Mouse (Mus musculus): ENCODE measurements around the gene Rhbdd3. TPM values are rescaled to one million over a fixed set of nuclear protein-coding genes. Genes with fewer than 3 reads are reported as not detected.

Gene Rhbdd3
- polyA plus RNA-seq (2014; fragmentation: Illumina TruSeq; extraction: RNeasy Lipid Tissue Mini Kit (QIAGEN cat#74804); ENCODE audit: low replicate concordance) = 0.26 TPM

DNA sequence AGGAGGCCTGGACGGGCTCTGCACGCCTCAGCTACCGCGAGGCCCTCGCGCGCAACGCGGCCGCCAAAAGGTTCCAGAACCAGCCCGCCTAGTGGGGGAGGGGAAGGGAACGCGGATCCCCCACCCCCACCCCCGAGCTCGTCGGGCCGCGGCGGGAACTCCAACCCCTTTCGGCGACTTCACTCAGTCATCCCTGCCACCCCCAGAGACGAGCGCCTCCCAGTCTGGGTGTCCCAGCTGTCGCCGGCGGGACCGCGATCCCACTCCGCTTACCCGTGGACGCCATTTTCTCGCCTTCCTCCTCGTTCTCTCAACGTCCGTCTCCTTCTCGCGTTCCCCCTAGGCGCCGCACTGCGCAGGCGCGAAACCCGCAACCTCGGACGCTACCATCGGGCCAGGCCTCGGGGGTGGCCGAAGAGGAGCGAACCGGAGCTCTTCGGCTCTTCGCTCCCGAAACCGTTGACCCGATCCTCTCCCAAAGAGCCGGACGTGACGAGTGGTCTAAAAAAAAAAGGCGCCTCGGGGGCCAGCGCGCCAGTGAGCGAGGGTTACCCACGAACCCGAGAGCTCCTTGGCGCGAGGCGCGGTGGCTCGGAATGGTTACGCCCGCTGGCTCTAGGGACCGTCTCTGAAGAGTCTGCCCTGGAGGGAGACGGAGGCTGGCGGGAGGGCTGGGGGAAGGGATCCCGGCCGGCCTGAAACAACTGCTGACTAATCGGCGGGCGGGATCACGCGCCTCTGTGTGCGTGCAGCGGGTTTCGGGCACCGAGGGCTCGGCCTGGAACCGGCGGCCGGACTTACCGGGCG is at the start of gene Rhbdd3, which contains the start of gene Ewsr1:
Rhbdd3 (plus strand) TSS at position 191 of the 807 bp plus-strand sequence.
Ewsr1 (minus strand) TSS at position 531 of the 807 bp plus-strand sequence.

DNA sequence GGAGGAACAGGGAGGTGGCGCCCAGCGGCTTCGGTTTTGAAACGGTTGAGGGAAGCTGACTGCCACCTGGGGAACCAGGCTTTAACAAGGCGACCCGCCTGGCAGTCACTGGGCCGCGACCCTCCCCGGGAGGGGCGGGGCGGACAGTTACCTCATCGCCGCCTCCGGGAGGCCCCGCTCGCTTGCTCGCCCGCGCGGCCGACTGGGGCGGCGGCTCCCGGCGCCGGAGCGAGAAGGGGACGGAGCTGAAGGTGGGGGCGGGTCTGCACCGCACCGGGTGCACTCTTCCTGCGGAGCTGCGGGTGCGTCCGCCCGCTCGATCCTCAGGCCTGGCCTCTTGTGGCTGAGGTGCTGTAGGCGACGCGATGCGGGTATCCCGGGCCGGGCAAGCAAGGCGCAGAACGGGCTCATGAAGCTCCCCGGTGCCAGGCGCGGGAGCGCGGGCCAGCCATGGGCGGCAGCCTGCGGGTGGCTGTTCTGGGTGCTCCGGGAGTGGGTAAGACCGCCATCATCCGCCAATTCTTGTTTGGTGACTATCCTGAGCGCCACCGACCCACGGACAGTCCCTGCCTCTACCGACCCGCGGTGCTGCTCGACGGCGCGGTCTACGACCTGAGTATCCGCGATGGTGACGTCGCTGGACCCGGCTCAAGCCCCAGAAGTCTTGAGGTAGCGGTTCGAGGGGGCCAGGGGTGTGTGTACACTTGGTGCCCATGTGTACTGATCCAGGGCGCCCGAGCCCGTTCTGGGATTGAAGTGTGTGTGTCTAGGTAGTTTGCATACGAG is 40.7 kb upstream of the Rhbdd3 start, which contains the start of gene Rasl10a:
Rasl10a (plus strand) TSS at position 273 of the 786 bp plus-strand sequence.

DNA sequence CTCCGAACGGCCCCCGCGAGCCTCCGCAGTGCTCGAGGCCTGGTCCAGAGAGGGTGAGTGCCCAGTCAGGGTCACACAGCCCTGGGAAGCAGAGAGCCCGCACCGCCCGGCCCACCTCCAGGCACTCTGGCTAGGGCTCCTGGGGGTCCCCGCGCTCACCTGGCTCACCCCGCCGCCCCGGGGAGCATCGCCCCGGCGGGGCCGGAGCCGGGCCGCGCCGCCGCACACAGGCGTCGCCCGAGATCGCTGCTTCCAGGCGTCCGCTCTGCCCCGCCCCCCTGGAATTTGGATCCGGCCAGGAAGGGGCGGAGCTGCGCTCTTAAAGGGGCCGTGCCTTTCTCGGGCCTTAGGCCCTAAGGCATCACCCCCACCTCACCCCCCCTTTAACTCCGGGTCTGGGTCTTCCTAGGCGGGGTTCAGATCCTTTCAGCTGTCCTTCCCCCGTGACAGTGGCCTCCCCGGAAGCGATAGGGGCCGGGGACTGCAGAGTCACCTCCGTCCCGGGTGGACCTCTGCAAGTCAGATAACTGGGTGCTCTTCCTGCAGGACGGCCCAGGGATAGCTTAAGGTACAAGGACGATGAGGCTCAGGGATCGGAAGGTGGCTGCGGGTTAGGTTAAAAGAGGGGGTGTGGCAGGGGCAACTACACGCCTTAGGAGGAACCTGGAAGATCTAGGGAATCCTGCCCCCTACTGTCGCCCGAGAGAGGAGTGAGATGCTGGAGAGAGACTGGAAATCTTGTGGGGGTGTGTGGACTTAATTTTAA is 33.5 kb upstream of the Rhbdd3 start, which contains the start of gene Gas2l1:
Gas2l1 (minus strand) TSS at position 272 of the 766 bp plus-strand sequence.

DNA sequence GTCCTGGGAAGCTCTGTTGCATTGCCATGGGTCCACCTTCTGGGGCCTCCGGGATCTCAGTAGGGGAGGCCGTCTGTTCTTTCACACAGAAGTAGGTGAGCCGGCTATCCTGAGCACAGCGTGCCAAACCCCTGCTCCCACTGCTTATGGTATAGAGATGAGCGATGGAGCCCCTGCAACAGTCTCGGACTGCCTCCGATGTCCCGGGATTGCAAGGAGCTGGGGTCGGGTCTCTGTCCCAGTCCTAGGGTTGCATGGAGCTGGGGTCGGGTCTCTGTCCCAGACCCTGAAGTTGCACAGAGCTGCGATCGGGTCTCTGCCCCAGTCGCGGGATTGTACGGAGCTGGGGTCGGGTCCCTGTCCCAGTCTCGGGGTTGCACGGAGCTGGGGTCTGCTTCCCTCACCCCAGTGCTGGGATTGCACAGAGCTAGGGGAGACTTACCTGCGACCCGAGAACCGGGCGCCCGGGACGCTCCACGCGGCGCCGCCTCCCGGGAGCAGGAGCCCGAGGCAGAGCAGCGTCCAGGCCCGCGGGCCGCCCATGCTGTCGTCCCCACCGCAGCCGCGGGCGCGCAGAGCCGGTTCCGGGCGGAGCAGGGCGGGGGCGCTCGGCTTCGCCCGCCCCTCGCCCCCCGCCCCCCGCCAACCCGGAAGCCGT is 53.1 kb downstream of the Rhbdd3 start, which contains the start of gene Emid1:
Emid1 (minus strand) TSS at position 578 of the 658 bp plus-strand sequence.

Other genes with a start within 250 kb of the Rhbdd3 start
- 65.1 TPM for gene Nf2, start 249.4 kb upstream of the Rhbdd3 start, polyA plus RNA-seq (2014; fragmentation: Illumina TruSeq; extraction: RNeasy Lipid Tissue Mini Kit (QIAGEN cat#74804); ENCODE audit: low replicate concordance)
- gene Nipsnap1, start 225.0 kb upstream of the Rhbdd3 start, polyA plus RNA-seq (2014; fragmentation: Illumina TruSeq; extraction: RNeasy Lipid Tissue Mini Kit (QIAGEN cat#74804); ENCODE audit: low replicate concordance) = 39.5 TPM
- 2.5 TPM for gene Thoc5, start 203.6 kb upstream of the Rhbdd3 start, polyA plus RNA-seq (2014; fragmentation: Illumina TruSeq; extraction: RNeasy Lipid Tissue Mini Kit (QIAGEN cat#74804); ENCODE audit: low replicate concordance)
- gene Nefh, start 150.9 kb upstream of the Rhbdd3 start, polyA plus RNA-seq (2014; fragmentation: Illumina TruSeq; extraction: RNeasy Lipid Tissue Mini Kit (QIAGEN cat#74804); ENCODE audit: low replicate concordance) = not detected
- 57.9 TPM for gene Ap1b1, start 112.1 kb upstream of the Rhbdd3 start, polyA plus RNA-seq (2014; fragmentation: Illumina TruSeq; extraction: RNeasy Lipid Tissue Mini Kit (QIAGEN cat#74804); ENCODE audit: low replicate concordance)
- not detected for gene Rasl10a, start 40.8 kb upstream of the Rhbdd3 start, polyA plus RNA-seq (2014; fragmentation: Illumina TruSeq; extraction: RNeasy Lipid Tissue Mini Kit (QIAGEN cat#74804); ENCODE audit: low replicate concordance)
- gene Gas2l1, start 33.6 kb upstream of the Rhbdd3 start, polyA plus RNA-seq (2014; fragmentation: Illumina TruSeq; extraction: RNeasy Lipid Tissue Mini Kit (QIAGEN cat#74804); ENCODE audit: low replicate concordance) = 1.3 TPM
- 223 TPM for gene Ewsr1, start 340 bp downstream of the Rhbdd3 start, polyA plus RNA-seq (2014; fragmentation: Illumina TruSeq; extraction: RNeasy Lipid Tissue Mini Kit (QIAGEN cat#74804); ENCODE audit: low replicate concordance)
- gene Emid1, start 53.3 kb downstream of the Rhbdd3 start, polyA plus RNA-seq (2014; fragmentation: Illumina TruSeq; extraction: RNeasy Lipid Tissue Mini Kit (QIAGEN cat#74804); ENCODE audit: low replicate concordance) = not detected
- 1.3 TPM for gene Kremen1, start 162.6 kb downstream of the Rhbdd3 start, polyA plus RNA-seq (2014; fragmentation: Illumina TruSeq; extraction: RNeasy Lipid Tissue Mini Kit (QIAGEN cat#74804); ENCODE audit: low replicate concordance)

All from small intestine, adult 10 weeks (tissue).